ENCODE assay signal across 13 mouse cellular contexts in the genomic region with DNA sequence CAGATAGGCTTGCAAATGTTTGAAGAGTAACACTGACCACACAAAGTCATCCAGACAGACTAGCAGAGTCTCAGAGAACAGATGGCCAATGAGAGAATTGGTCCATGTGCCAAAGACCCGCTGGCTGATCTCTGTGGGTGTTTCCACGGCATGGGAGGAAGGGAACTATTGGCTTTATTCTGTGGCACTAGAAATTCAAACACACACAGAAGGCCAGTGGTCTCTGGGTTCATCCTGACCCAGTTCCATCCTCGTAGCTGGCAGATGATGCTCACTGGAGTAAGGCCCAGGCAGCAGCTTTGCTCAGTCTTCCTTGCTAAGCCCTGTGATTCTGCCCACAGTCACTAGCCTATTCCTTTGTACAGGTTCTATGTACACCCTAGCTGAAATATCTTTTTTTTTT. TPM values are rescaled to one million over a fixed set of nuclear protein-coding genes. Genes with fewer than 3 reads are reported as not detected.
DNase-seq lines count a peak whose midpoint lies in the region; ATAC-seq and TF ChIP-seq lines count a peak whose summit lies in the region.
"Had no signal": no experiment of that assay in that cellular context is flagged by ENCODE, and none has a peak within 500 bp of the region (broad histone marks: within the 10 kb centered on the region; RNA-seq: fewer than 3 reads in every experiment).

No protein-coding gene starts in this region.

- ATAC-seq in hindbrain, embryonic 15.5 days (ENCODE audit: low FRiP score, low read depth) = peak; percentile 81
- no peak for ATAC-seq in megakaryocyte-erythroid progenitor cell, adult 5-6 weeks (replicated peaks; ENCODE audit: low FRiP score, low TSS enrichment, poor library complexity, severe bottlenecking)

- no peak overlapping the region for H3K4me3 ChIP-seq in left cerebral cortex, adult 2 months
- H3K4me3 ChIP-seq in hindbrain, embryonic 15.5 days = no peak overlapping the region
- H3K4me3 ChIP-seq: embryonic facial prominence, embryonic 12.5 days; liver, embryonic 13.5 days had no signal

- peaks cover 13% of the 10 kb centered on the region for H3K4me1 ChIP-seq in hindbrain, embryonic 15.5 days (replicated peaks)
- H3K4me1 ChIP-seq: liver, embryonic 13.5 days had no signal

- DNase-seq in left cerebral cortex, adult 2 months (ENCODE audit: extremely low spot score in 1 of 2, low spot score in 2 of 2) = peak in 1 of 2 experiments; percentile 16
- no peak for DNase-seq in left cerebral cortex, postnatal 10 days (ENCODE audit: extremely low spot score in 1 of 2, low spot score in 2 of 2)
- peak; percentile 96 for DNase-seq in cerebellum, adult 9-11 months
- peak; percentile 28 for DNase-seq in retina, embryonic 14.5 days (ENCODE audit: low spot score)
- no peak for DNase-seq in liver
- DNase-seq in urinary bladder, postnatal 10 days (ENCODE audit: low spot score) = no peak
- DNase-seq: kidney, adult 2 months; liver, embryonic 13.5 days; thymus, postnatal 4 days had no signal

- H3K9me3 ChIP-seq in hindbrain, embryonic 15.5 days = no peaks in the 10 kb centered on the region
- H3K9me3 ChIP-seq: embryonic facial prominence, embryonic 12.5 days; liver, embryonic 13.5 days had no signal

- intact Hi-C loops in left cerebral cortex, adult 2 months (cut with DNase I) = no loop called here
- intact Hi-C loops in left cerebral cortex, postnatal 10 days (cut with DNase I) = no loop called here

- H3K9ac ChIP-seq in hindbrain, embryonic 15.5 days = no peak overlapping the region
- H3K9ac ChIP-seq: embryonic facial prominence, embryonic 12.5 days; liver, embryonic 13.5 days had no signal

- H3K27me3 ChIP-seq in hindbrain, embryonic 15.5 days = no peaks in the 10 kb centered on the region
- H3K27me3 ChIP-seq: embryonic facial prominence, embryonic 12.5 days; liver, embryonic 13.5 days had no signal

- no peak for TF ChIP-seq CTCF in left cerebral cortex, adult 2 months (IDR thresholded peaks at IDR 0.05)

- no peaks in the 10 kb centered on the region for H3K36me3 ChIP-seq in hindbrain, embryonic 15.5 days
- H3K36me3 ChIP-seq: embryonic facial prominence, embryonic 12.5 days; liver, embryonic 13.5 days had no signal

- peak overlapping the region; percentile 67 for H3K27ac ChIP-seq in left cerebral cortex, adult 2 months
- H3K27ac ChIP-seq in hindbrain, embryonic 15.5 days (replicated peaks) = peak overlapping the region; percentile 65
- H3K27ac ChIP-seq: embryonic facial prominence, embryonic 12.5 days; liver, embryonic 13.5 days; macrophage had no signal

- 33% methylated on average over 3 of the region's 3 CpGs for WGBS in hindbrain, embryonic 15.5 days

- no peak overlapping the region for H3K4me2 ChIP-seq in hindbrain, embryonic 15.5 days
- H3K4me2 ChIP-seq: embryonic facial prominence, embryonic 12.5 days; liver, embryonic 13.5 days had no signal

RNA-seq across cellular contexts. Expression of a gene that starts 20.7 kb away (rescaled TPM):
- 100 to 1,000 TPM; 348 to 386 TPM for total RNA-seq in left cerebral cortex, adult 2 months (2021)
- total RNA-seq in left cerebral cortex, postnatal 10 days (2021) = 100 to 1,000 TPM; 232 to 249 TPM
- polyA plus RNA-seq in hindbrain, embryonic 15.5 days (2015; fragmentation: Nextera tagmentation; extraction: Ambion mirVana) = 18.5 and 18.6 TPM in 2 replicates
- not detected in 2 replicates for total RNA-seq in megakaryocyte-erythroid progenitor cell, adult 5-6 weeks (2014; fragmentation: Nextera tagmentation)
- total RNA-seq in megakaryocyte-erythroid progenitor cell, adult 5-6 weeks (2017) = not detected in 2 replicates
- polyA plus RNA-seq: kidney, adult 2 months; macrophage had no signal

Comparison
In these comparisons a context has a peak if more than half of its experiments do, and no peak if none do; other contexts are left out.
1. DNase-seq: peak in cerebellum, adult 9-11 months (single experiment) and retina, embryonic 14.5 days (single experiment); none in left cerebral cortex, postnatal 10 days (0 of 2), liver (single experiment) and urinary bladder, postnatal 10 days (single experiment).
2. RNA of a gene that starts 20.7 kb away (total RNA-seq): 348 to 386 TPM in left cerebral cortex, adult 2 months and 232 to 249 TPM in left cerebral cortex, postnatal 10 days; not detected in megakaryocyte-erythroid progenitor cell, adult 5-6 weeks; every median in the first group is over 100 times any median in the second.